Mouse (Mus musculus) leukemia stem cell, adult 10-12 weeks (primary cell): ENCODE measurements around the gene Sort1. TPM values are rescaled to one million over a fixed set of nuclear protein-coding genes. Genes with fewer than 3 reads are reported as not detected.

ENCODE experiments used
- polyA plus RNA-seq: library from polyadenylated mRNA; stranded (reverse); fragments of >175 nt; gene quantifications from 2 replicates; pipeline ENCODE4 v1.2.3, GENCODE M21; 2012; ENCODE audit warnings: low replicate concordance

Gene Sort1
- polyA plus RNA-seq: 1.9 and 4.9 TPM in 2 replicates

GRCm38 (mm10) chr3:108283781-108284601 lies at the start of gene Sort1:
Gene Sort1 (plus strand): TSS chr3:108284082.

GRCm38 (mm10) chr3:108256719-108257637 lies 26.9 kb upstream of the Sort1 start, which contains the start of gene Psma5:
Gene Psma5 (plus strand): TSS chr3:108256926.

GRCm38 (mm10) chr3:108364270-108364995 lies 80.6 kb downstream of the Sort1 start, which contains the start of gene Mybphl:
Gene Mybphl (plus strand): TSS chr3:108364911.

DNA sequence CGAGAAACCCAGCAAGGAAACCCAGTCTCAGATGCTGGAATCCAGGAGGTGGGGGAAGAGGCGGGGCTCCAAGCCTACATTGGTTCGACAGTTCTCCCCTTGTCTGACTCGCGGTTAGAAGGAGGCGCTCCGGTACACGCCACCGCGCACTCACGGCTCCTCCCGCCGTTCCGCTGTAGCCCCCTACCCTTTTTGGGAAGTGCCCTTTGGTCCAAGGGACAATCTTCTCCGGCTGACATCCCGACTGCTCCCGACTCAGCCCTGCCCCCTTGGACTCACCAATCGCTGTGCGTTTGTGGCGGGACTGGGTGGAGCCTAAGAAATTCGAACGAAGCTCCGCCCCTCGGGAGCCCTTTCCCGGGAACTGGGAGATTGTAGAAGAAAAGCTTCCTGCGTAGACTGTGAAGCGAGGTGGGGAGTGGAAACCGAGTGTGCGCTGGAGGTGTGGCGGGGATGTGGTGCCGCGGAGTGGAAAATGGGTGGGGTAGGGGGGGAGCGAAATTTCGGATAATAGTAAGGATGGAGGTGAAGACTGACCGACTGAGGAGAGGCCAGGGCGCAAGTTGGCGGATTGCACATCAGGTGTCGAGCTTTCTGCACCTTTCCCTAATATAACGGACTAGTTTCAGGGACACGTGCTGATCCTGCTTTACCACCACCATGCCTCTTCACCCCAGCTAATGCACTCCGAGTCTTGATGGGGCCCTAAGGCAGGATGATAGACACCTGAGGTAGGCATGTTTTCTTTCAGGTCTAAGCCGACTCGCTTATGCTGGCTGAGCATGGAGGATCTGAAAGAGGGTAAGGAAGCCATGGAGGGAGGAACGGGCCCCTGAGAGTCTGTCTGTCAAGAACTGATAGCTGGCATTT lies 99.8 kb downstream of the Sort1 start, which contains the start of gene Psrc1:
Gene Psrc1 (plus strand): TSS at position 355 of the 870 bp plus-strand sequence.

Other genes with a start within 250 kb of the Sort1 start
- 0.34 and 0.51 TPM in 2 replicates for gene Gstm4, start 239.2 kb upstream of the Sort1 start, polyA plus RNA-seq
- 64.7 and 77.9 TPM in 2 replicates for gene Ampd2, start 197.4 kb upstream of the Sort1 start, polyA plus RNA-seq
- 0.16 TPM in 1 of 2 replicates, not detected in the other for gene Gnat2, start 191.3 kb upstream of the Sort1 start, polyA plus RNA-seq
- gene Gnai3, start 137.9 kb upstream of the Sort1 start, polyA plus RNA-seq: 5.1 and 5.2 TPM in 2 replicates
- gene Gpr61, start 129.2 kb upstream of the Sort1 start, polyA plus RNA-seq: not detected in 2 replicates
- gene Amigo1, start 97.7 kb upstream of the Sort1 start, polyA plus RNA-seq: 1.5 and 3.8 TPM in 2 replicates
- 2.9 and 8.8 TPM in 2 replicates for gene Cyb561d1, start 82.9 kb upstream of the Sort1 start, polyA plus RNA-seq
- 9.1 and 20.2 TPM in 2 replicates for gene Atxn7l2, start 73.1 kb upstream of the Sort1 start, polyA plus RNA-seq
- gene Sypl2, start 57.4 kb upstream of the Sort1 start, polyA plus RNA-seq: not detected in 2 replicates
- gene Psma5, start 27.2 kb upstream of the Sort1 start, polyA plus RNA-seq: 2.5 and 4.8 TPM in 2 replicates
- gene Mybphl, start 80.8 kb downstream of the Sort1 start, polyA plus RNA-seq: not detected in 2 replicates
- 64.2 and 72.0 TPM in 2 replicates for gene Psrc1, start 99.8 kb downstream of the Sort1 start, polyA plus RNA-seq
- gene Celsr2, start 131.5 kb downstream of the Sort1 start, polyA plus RNA-seq: 0.77 and 1.9 TPM in 2 replicates
- 36.0 and 114 TPM in 2 replicates for gene Sars, start 161.1 kb downstream of the Sort1 start, polyA plus RNA-seq